Mouse (Mus musculus) urinary bladder, postnatal 10 days (tissue): Measurements from ENCODE around the gene Tmem9b.

Source experiments
- DNase-seq: peaks from one replicate; pipeline ENCODE4 v3.0.0; 2022; ENCODE audit warnings: low spot score

The Tmem9b gene

DNA sequence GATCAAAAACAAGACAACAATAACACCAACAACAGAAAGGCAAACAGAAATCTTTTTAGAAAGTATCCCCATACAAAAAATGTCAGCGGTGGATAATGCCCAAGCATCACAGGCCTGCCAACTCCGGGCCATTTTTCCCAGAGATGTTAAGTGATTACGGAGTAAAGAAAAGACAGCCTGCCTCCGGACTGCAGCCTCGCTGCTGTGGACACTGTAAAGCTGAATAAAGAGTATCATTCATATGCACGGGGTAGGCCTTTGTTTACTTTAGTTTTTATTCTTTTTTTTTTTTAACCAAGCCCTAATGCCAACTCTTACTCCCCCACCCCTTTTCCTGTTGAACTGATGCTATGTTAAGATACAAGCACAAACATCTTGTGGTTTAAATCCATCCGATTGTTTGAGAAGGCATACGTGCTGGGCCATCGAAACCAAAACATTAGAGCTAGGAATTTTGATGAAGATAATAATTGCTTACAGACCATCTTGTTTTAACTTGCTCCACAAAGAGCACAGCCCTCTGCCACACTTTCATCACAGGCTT is 66.0 kb downstream of the Tmem9b start:
- DNase-seq: no peak
